Mouse (Mus musculus) C2C12 (cell line): ENCODE data around the gene Fli1.

Experiments
- CEBPB ChIP-seq: IDR thresholded peaks from one replicate; pipeline ENCODE4 v1.6.1; 2011; ENCODE audit warnings: low read depth, mild to moderate bottlenecking, control low read depth, moderate library complexity
- CTCF ChIP-seq: IDR thresholded peaks from one replicate; pipeline ENCODE4 v1.5.1; 2011; ENCODE audit not compliant: control insufficient read depth, insufficient read depth, insufficient read length
- FOSL1 ChIP-seq: IDR thresholded peaks from one replicate; pipeline ENCODE4 v1.8.0; 2011; ENCODE audit warnings: mild to moderate bottlenecking, low read length; ENCODE audit not compliant: poor library complexity, insufficient read depth, severe bottlenecking
- MAX ChIP-seq: IDR thresholded peaks from one replicate; pipeline ENCODE4 v1.6.1; 2011; ENCODE audit warnings: mild to moderate bottlenecking, control low read depth
- MYOD1 ChIP-seq: IDR thresholded peaks from one replicate; pipeline ENCODE4 v1.6.1; 2011; ENCODE audit warnings: low read depth; ENCODE audit not compliant: control insufficient read depth, insufficient read length
- MYOG ChIP-seq: IDR thresholded peaks from one replicate; pipeline ENCODE4 v1.6.1; 2011; ENCODE audit not compliant: control insufficient read depth, insufficient read length; ENCODE audit errors: extremely low read depth
- USF1 ChIP-seq: IDR thresholded peaks from one replicate; pipeline ENCODE4 v1.6.1; 2011; ENCODE audit warnings: low read depth, mild to moderate bottlenecking, control low read depth, moderate library complexity

- no peak for TF ChIP-seq MYOG
- no peak for TF ChIP-seq CTCF
- TF ChIP-seq USF1 = no peak
- no peak for TF ChIP-seq CEBPB
- TF ChIP-seq FOSL1 = no peak
- no peak for TF ChIP-seq MAX
- no peak for TF ChIP-seq MYOD1
These were observed 165.6 kb downstream of the Fli1 start for GRCm38 (mm10) chr9:32376863-32377590.
